Mouse (Mus musculus): ENCODE measurements around the gene Gm49369. TPM values are rescaled to one million over a fixed set of nuclear protein-coding genes. Genes with fewer than 3 reads are reported as not detected.

Gene Gm49369
- polyA plus RNA-seq, 1 experiment from 2014 or later, result 0.78 TPM

DNA sequence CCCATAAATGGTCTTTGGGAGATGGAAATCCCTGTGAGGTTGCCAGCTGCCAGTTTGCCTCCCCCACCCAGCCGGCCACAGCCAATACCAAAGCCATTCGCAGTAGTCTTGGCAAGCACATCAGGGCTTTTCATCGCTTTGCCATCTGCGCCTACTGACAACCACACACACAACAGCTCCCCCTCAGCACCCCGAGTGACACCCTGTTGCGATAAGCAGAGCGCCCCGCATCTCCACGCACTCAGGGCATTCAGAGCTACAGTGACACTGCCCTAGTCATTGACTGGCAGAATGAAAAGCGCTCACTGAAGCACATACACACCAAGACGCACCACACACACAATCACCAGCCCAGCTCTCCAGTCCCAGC, 11.1 kb downstream of the Gm49369 start:
- Histone ChIP-seq H3K27me3 (peaks cover 71% of the 10 kb centered on the region), H3K36me3 (replicated peaks) (peaks cover 21% of the 10 kb centered on the region), H3K9me3 (replicated peaks) (no peaks in the 10 kb centered on the region), H3K4me2 (peak overlapping the region; percentile 71), H3K4me1 (replicated peaks) (peaks cover 38% of the 10 kb centered on the region), H3K9ac (no peak overlapping the region), H3K4me3 (replicated peaks) (peak overlapping the region; percentile 50), H3K27ac (replicated peaks) (no peak overlapping the region)
- no peak for ATAC-seq (ENCODE audit: insufficient read depth)
- 31% methylated on average over 11 of the region's 11 CpGs for WGBS (ENCODE audit: insufficient replicate concordance)

DNA sequence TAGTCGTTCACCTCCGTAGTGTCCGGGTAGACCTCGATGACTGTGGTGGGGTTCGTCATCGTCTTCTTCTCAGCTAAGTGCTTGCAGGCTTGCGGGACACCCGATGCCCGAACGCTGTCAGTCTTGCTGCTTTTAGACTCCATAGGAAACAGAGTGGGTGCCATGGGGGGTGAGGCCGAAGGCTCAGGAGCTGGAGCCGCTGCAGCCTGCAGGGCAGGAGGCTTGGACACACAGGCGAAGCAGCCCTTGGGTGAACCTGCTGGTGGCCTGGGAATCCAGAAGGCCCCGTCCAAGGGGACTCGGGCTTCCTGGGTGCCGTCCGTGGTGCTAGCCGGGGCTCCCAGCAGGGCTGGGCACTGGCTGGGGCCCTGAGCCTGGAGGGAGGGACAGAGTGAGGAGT, 11.5 kb downstream of the Gm49369 start:
- no peak for ATAC-seq (ENCODE audit: insufficient read depth)
- H3K9ac ChIP-seq, result no peak overlapping the region
- peaks cover 71% of the 10 kb centered on the region for H3K27me3 ChIP-seq
- peaks cover 34% of the 10 kb centered on the region for H3K4me1 ChIP-seq (replicated peaks)
- H3K36me3 ChIP-seq (replicated peaks), result peaks cover 16% of the 10 kb centered on the region
- 82% methylated on average over 18 of the region's 18 CpGs for WGBS (ENCODE audit: insufficient replicate concordance)
- H3K4me3 ChIP-seq (replicated peaks), result 0 out of 2 replicates have a peak overlapping the region, but pooled peaks have one; percentile 50
- H3K27ac ChIP-seq (replicated peaks), result no peak overlapping the region
- peak overlapping the region; percentile 71; the same call in 1 of the 2 replicates for H3K4me2 ChIP-seq
- H3K9me3 ChIP-seq (replicated peaks), result no peaks in the 10 kb centered on the region

GRCm38 (mm10) chr7:142369820-142370219, 12.6 kb downstream of the Gm49369 start:
- Histone ChIP-seq H3K4me3 (replicated peaks) (no peak overlapping the region), H3K9ac (no peak overlapping the region), H3K36me3 (replicated peaks) (peaks cover 5% of the 10 kb centered on the region), H3K9me3 (replicated peaks) (no peaks in the 10 kb centered on the region), H3K27ac (replicated peaks) (no peak overlapping the region), H3K4me2 (no peak overlapping the region), H3K4me1 (replicated peaks) (peaks cover 22% of the 10 kb centered on the region), H3K27me3 (peaks cover 71% of the 10 kb centered on the region)
- whole genome bisulfite sequencing (ENCODE audit: insufficient replicate concordance), result 46% methylated on average over 6 of the region's 6 CpGs
- ATAC-seq (ENCODE audit: insufficient read depth), result no peak

DNA sequence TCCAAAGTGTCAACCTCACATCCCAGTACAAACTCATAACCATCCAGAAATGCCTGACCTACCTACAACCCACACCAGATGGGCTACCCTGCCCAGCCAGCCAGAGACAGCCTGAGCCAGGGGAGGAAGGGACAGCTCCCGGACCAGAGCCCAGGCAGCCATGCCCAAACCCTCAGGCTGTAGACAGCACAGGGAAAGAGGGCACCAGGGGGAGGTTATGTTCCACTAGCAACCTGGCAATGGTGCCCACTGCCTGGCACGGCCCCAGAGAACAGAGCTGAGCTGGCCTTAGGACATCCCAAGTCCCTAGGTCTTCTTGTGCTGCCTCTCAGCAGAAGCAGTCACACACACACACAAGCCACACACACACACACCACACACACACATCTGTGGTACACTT, 13.6 kb downstream of the Gm49369 start:
- no peaks in the 10 kb centered on the region for H3K9me3 ChIP-seq (replicated peaks)
- no peaks in the 10 kb centered on the region for H3K36me3 ChIP-seq (replicated peaks)
- no peak overlapping the region for H3K4me3 ChIP-seq (replicated peaks)
- peaks cover 64% of the 10 kb centered on the region for H3K27me3 ChIP-seq
- peaks cover 17% of the 10 kb centered on the region for H3K4me1 ChIP-seq (replicated peaks)
- no peak overlapping the region for H3K4me2 ChIP-seq
- no peak overlapping the region for H3K9ac ChIP-seq
- ATAC-seq (ENCODE audit: insufficient read depth), result no peak
- WGBS (ENCODE audit: insufficient replicate concordance), result 64% methylated on average over 2 of the region's 2 CpGs
- H3K27ac ChIP-seq (replicated peaks), result no peak overlapping the region

GRCm38 (mm10) chr7:142363107-142363506, 19.4 kb downstream of the Gm49369 start:
- peaks cover 11% of the 10 kb centered on the region; the same call in 1 of the 2 replicates for H3K4me1 ChIP-seq (replicated peaks)
- H3K27me3 ChIP-seq, result peaks cover 11% of the 10 kb centered on the region; the same call in 1 of the 2 replicates
- 61% methylated on average over 4 of the region's 4 CpGs for WGBS (ENCODE audit: insufficient replicate concordance)

GRCm38 (mm10) chr7:142360743-142361142, 21.7 kb downstream of the Gm49369 start:
- Histone ChIP-seq H3K4me2 (no peak overlapping the region), H3K4me1 (replicated peaks) (peaks cover 22% of the 10 kb centered on the region), H3K9ac (no peak overlapping the region), H3K27me3 (no peaks in the 10 kb centered on the region), H3K4me3 (replicated peaks) (no peak overlapping the region), H3K36me3 (replicated peaks) (no peaks in the 10 kb centered on the region), H3K27ac (replicated peaks) (no peak overlapping the region), H3K9me3 (replicated peaks) (no peaks in the 10 kb centered on the region)
- ATAC-seq (ENCODE audit: insufficient read depth), result no peak

More at GRCm38 (mm10) chr7:142363107-142363506, 19.4 kb downstream of the Gm49369 start:
- ATAC-seq (ENCODE audit: insufficient read depth), result no peak
- H3K9ac ChIP-seq, result no peak overlapping the region
- H3K9me3 ChIP-seq (replicated peaks), result no peaks in the 10 kb centered on the region
- H3K4me2 ChIP-seq, result no peak overlapping the region
- H3K36me3 ChIP-seq (replicated peaks), result no peaks in the 10 kb centered on the region
- no peak overlapping the region for H3K27ac ChIP-seq (replicated peaks)
- no peak overlapping the region for H3K4me3 ChIP-seq (replicated peaks)

- no peak for ATAC-seq (ENCODE audit: insufficient read depth)
- Histone ChIP-seq H3K36me3 (replicated peaks) (no peaks in the 10 kb centered on the region), H3K27me3 (no peaks in the 10 kb centered on the region), H3K4me2 (no peak overlapping the region), H3K4me1 (replicated peaks) (peaks cover 38% of the 10 kb centered on the region), H3K9me3 (replicated peaks) (no peaks in the 10 kb centered on the region), H3K9ac (no peak overlapping the region), H3K27ac (replicated peaks) (no peak overlapping the region), H3K4me3 (replicated peaks) (no peak overlapping the region)
- WGBS (ENCODE audit: insufficient replicate concordance), result 67% methylated on average over 8 of the region's 8 CpGs
Observed at GRCm38 (mm10) chr7:142359129-142359528, 23.3 kb downstream of the Gm49369 start.

DNA sequence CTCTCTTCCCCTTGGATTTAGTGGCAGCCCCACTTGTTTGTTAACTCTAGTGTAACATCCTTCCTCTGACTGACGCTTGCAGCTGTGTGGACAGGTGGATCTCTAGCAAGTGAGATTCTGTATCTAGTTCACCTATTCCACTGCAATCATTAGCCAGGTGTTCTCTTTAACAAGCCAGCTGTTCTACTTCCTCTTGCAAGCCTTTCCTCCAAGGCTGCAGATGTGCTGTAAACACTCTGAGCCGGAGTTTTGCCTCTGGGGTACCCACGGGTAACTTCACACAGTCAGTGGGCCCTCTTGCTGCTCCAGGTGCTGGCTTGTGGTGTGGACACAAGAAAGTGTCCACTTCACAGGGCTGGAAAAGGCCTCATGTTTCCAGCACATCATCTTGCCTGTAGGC, 24.9 kb downstream of the Gm49369 start:
- H3K27me3 ChIP-seq, result no peaks in the 10 kb centered on the region
- no peak overlapping the region for H3K4me2 ChIP-seq
- H3K9ac ChIP-seq, result no peak overlapping the region
- no peaks in the 10 kb centered on the region for H3K9me3 ChIP-seq (replicated peaks)
- no peak overlapping the region for H3K4me3 ChIP-seq (replicated peaks)
- H3K36me3 ChIP-seq (replicated peaks), result no peaks in the 10 kb centered on the region
- WGBS (ENCODE audit: insufficient replicate concordance), result 63% methylated on average over 3 of the region's 3 CpGs
- H3K27ac ChIP-seq (replicated peaks), result no peak overlapping the region
- peaks cover 48% of the 10 kb centered on the region for H3K4me1 ChIP-seq (replicated peaks)
- no peak for ATAC-seq (ENCODE audit: insufficient read depth)

GRCm38 (mm10) chr7:142354661-142355233, 27.7 kb downstream of the Gm49369 start:
- Histone ChIP-seq H3K4me1 (replicated peaks) (peaks cover 62% of the 10 kb centered on the region), H3K4me2 (peak overlapping the region; percentile 61)

DNA sequence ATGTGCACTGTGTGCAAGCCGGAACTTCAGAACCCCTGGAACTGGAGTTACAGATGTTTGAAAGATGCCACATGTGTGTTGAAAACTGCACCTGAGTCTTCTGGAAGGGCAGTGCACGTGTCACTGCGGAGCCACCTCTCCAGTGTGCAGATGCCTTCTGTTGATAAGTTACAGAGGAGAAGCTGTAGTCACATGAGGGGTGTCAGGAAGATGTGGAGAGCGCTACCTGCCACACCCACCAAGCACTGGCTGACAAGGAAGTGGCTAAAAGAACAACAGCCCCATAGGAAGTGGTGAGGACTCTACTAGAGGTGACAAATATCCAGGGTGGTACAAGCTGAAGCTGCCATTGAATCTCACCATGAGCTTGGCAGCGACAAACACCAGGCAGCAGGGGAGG, 28.6 kb downstream of the Gm49369 start:
- H3K9me3 ChIP-seq (replicated peaks), result no peaks in the 10 kb centered on the region
- peak overlapping the region; percentile 61 for H3K4me2 ChIP-seq
- H3K36me3 ChIP-seq (replicated peaks), result no peaks in the 10 kb centered on the region
- WGBS (ENCODE audit: insufficient replicate concordance), result 16% methylated on average over 5 of the region's 5 CpGs
- peak; percentile 75 for ATAC-seq (ENCODE audit: insufficient read depth)
- H3K4me3 ChIP-seq (replicated peaks), result peak overlapping the region; percentile 24; the same call in 1 of the 2 replicates
- peak overlapping the region; percentile 43 for H3K9ac ChIP-seq
- no peaks in the 10 kb centered on the region for H3K27me3 ChIP-seq
- H3K4me1 ChIP-seq (replicated peaks), result peaks cover 68% of the 10 kb centered on the region
- H3K27ac ChIP-seq (replicated peaks), result peak overlapping the region; percentile 85

More at GRCm38 (mm10) chr7:142354661-142355233, 27.7 kb downstream of the Gm49369 start:
- Histone ChIP-seq H3K36me3 (replicated peaks) (no peaks in the 10 kb centered on the region), H3K27me3 (no peaks in the 10 kb centered on the region), H3K27ac (replicated peaks) (peak overlapping the region; percentile 85), H3K9ac (peak overlapping the region; percentile 43), H3K4me3 (replicated peaks) (peak overlapping the region; percentile 7; the same call in 1 of the 2 replicates), H3K9me3 (replicated peaks) (no peaks in the 10 kb centered on the region)
- ATAC-seq (ENCODE audit: insufficient read depth), result peak; percentile 88
- WGBS (ENCODE audit: insufficient replicate concordance), result 16% methylated on average over 8 of the region's 8 CpGs

DNA sequence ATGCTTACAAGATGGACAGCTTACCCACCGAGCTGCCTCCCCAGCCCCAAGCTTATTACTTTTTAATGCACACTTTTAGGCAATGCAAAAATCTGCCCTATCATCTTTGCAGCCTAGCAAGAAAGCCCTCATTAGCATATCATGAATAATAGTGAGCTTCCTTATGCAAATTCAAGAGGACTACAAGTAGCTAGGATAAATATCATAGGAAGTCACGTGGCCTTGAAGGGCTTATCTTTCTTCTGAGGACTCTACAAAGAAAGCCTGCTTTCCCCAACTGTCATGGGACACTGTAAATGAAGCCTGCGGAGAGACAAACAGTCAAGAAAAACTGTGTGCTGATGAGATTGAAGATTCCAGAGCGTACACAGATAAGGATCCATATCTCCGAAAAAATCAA, 30.9 kb downstream of the Gm49369 start:
- Histone ChIP-seq H3K27me3 (no peaks in the 10 kb centered on the region), H3K4me1 (replicated peaks) (peaks cover 86% of the 10 kb centered on the region), H3K9ac (no peak overlapping the region), H3K9me3 (replicated peaks) (no peaks in the 10 kb centered on the region), H3K36me3 (replicated peaks) (no peaks in the 10 kb centered on the region), H3K27ac (replicated peaks) (peak overlapping the region; percentile 85), H3K4me3 (replicated peaks) (no peak overlapping the region), H3K4me2 (no peak overlapping the region)
- ATAC-seq (ENCODE audit: insufficient read depth), result no peak
- WGBS (ENCODE audit: insufficient replicate concordance), result 25% methylated on average over 5 of the region's 5 CpGs

Data from liver, embryonic 15.5 days (tissue).